Mouse (Mus musculus): ENCODE data around the gene Rundc3b. TPM values are rescaled to one million over a fixed set of nuclear protein-coding genes. Genes with fewer than 3 reads are reported as not detected.

Rundc3b gene
- total RNA-seq, 2 experiments from 2014 or later, result 34.5 to 36.1 TPM

GRCm38 (mm10) chr5:8491778-8492177, 131.0 kb downstream of the Rundc3b start:
- no peak for DNase-seq (ENCODE audit: low spot score in 2 of 2)
- intact Hi-C loops (cut with DNase I), result no loop called here

- intact Hi-C loops (cut with DNase I), result loop anchor here (10.0 kb wide), 2 partner anchors 365 to 405 kb away; partner anchors contain the start of gene Abcb4
- peak in 1 of 2 experiments; percentile 33 for DNase-seq (ENCODE audit: low spot score in 2 of 2)
These were observed 133.2 kb downstream of the Rundc3b start for GRCm38 (mm10) chr5:8489471-8490110.

- DNase-seq (ENCODE audit: low spot score in 2 of 2), result no peak
- intact Hi-C loops (cut with DNase I), result loop anchor here (10.0 kb wide), 2 partner anchors 366 to 406 kb away; partner anchors contain the start of gene Abcb4
These were observed 134.0 kb downstream of the Rundc3b start for GRCm38 (mm10) chr5:8488701-8489297.

DNA sequence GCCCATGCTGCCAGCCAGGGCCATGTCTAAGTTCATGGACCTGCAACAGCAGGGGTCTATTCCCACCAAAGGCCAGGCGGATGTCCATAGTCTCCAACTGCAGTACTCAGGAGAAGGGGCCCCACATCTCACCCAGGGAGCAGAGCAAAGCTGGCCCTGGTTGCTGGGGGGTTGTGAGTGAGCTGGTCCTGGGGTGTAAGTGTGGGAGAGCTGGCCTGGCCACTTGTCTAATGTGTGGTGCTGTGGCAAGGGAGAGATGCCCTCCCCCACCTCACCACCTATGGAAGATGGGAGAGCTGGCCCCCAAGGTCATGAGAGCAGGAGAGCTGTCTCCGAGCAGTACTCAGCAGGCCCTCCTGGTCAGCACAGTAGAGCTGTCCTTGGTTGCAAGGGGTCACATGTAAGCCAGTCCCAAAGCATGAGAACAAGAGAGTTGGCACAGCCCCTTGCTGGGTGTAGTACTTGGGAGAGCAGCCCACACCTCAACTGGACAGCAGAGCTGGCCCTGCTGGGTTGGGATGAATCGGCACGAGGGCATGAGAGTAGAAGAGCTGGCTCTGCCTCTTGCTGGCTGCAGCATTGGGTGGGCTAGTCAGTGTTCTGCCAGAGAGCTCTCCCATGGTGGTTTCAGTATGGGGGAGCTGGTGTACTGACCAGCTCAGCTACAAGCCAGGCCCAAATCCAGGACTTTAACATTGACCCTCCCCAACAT, 134.6 kb downstream of the Rundc3b start:
- DNase-seq (ENCODE audit: low spot score in 2 of 2), result no peak
- intact Hi-C loops (cut with DNase I), result loop anchor here (10.0 kb wide), 2 partner anchors 367 to 407 kb away; partner anchors contain the start of gene Abcb4

- no peak for DNase-seq (ENCODE audit: low spot score in 2 of 2)
- intact Hi-C loops (cut with DNase I), result no loop called here
These were observed 166.2 kb downstream of the Rundc3b start for GRCm38 (mm10) chr5:8456561-8456960.

DNA sequence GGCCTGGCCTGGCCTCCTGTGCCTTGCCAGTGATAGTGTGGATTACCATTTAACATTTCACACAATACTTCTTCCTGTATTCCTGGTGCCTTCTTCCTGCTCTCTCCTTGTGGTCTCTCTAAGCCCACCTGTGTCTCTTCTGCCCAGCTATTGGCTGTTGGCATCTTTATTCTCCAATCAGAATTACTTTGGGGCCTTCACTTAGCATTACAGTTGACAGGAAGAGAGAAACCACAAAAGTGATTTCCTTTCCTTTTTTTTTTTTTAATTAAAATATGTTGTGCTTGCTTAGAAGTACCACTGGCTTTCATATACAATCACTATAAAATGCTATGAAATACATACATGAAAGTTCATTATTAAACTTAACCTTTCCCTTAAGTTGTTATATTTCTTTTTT, 167.2 kb downstream of the Rundc3b start:
- DNase-seq (ENCODE audit: low spot score in 2 of 2), result no peak
- intact Hi-C loops (cut with DNase I), result no loop called here

Other genes starting within 250 kb of the Rundc3b start
- gene Dbf4, start 200.2 kb downstream of the Rundc3b start, total RNA-seq (2021), result 1 to 10 TPM; 2.3 to 2.7 TPM
- 10 to 100 TPM; 12.4 to 13.9 TPM for gene Slc25a40, start 200.1 kb downstream of the Rundc3b start, total RNA-seq (2021)
- gene Abcb1a, start 37.1 kb upstream of the Rundc3b start, total RNA-seq (2021), result 10 to 100 TPM; 17.5 to 20.3 TPM
- gene Abcb1b, start 175.2 kb upstream of the Rundc3b start, total RNA-seq (2021), result 1 to 10 TPM; 2.1 to 2.8 TPM

Data from left cerebral cortex, postnatal 25 days (tissue).